Mouse (Mus musculus) myocyte (in vitro differentiated cells): ENCODE data around the gene AC161166.1. TPM values are rescaled to one million over a fixed set of nuclear protein-coding genes. Genes with fewer than 3 reads are reported as not detected.
A peak's percentile ranks its signal among the peaks of the same experiment; 100 is the strongest.

ENCODE experiments used
- H3K27me3 ChIP-seq: one replicate; pipeline ENCODE4 v1.6.1; 2011; ENCODE audit not compliant: control insufficient read depth, insufficient read depth, insufficient read length
- H3K36me3 ChIP-seq: one replicate; pipeline ENCODE4 v1.6.1; 2011; ENCODE audit not compliant: control insufficient read depth, insufficient read depth
- H3K4me2 ChIP-seq: one replicate; pipeline ENCODE4 v1.6.1; 2011; ENCODE audit warnings: low read depth, control low read depth
- H3K4me3 ChIP-seq: one replicate; pipeline ENCODE4 v1.5.1; 2011; ENCODE audit warnings: mild to moderate bottlenecking, control low read depth, moderate library complexity
- H3K79me2 ChIP-seq: one replicate; pipeline ENCODE4 v1.6.1; 2011; ENCODE audit not compliant: control insufficient read depth, insufficient read depth
- H3ac ChIP-seq: one replicate; pipeline ENCODE4 v1.6.1; 2011; ENCODE audit not compliant: control insufficient read depth, insufficient read length
- CEBPB ChIP-seq: IDR thresholded peaks from 2 replicates; pipeline ENCODE4 v1.6.1; 2011; ENCODE audit warnings: mild to moderate bottlenecking, moderate library complexity; ENCODE audit not compliant: poor library complexity, insufficient read depth, severe bottlenecking
- E2F4 ChIP-seq: IDR thresholded peaks from one replicate; pipeline ENCODE4 v1.6.1; 2011; ENCODE audit warnings: mild to moderate bottlenecking, control low read depth, moderate library complexity; ENCODE audit not compliant: insufficient read depth
- MAX ChIP-seq: IDR thresholded peaks from one replicate; pipeline ENCODE4 v1.6.1; 2011; ENCODE audit warnings: low read depth, mild to moderate bottlenecking, control low read depth
- MYOD1 ChIP-seq, 3 experiments: IDR thresholded peaks; one replicate each; pipeline ENCODE4 v1.6.1; 2011; ENCODE audit warnings: control low read depth in 2 of 3, low read depth in 2 of 3, mild to moderate bottlenecking in 2 of 3, moderate library complexity in 1 of 3; ENCODE audit not compliant: insufficient read length in 2 of 3, control insufficient read depth in 1 of 3
- MYOG ChIP-seq, 3 experiments: IDR thresholded peaks; one replicate each; pipeline ENCODE4 v1.6.1; 2011; ENCODE audit warnings: control low read depth in 2 of 3, low read depth in 2 of 3, mild to moderate bottlenecking in 2 of 3; ENCODE audit not compliant: insufficient read length in 2 of 3, control insufficient read depth in 1 of 3, insufficient read depth in 1 of 3
- POLR2A ChIP-seq: IDR thresholded peaks from one replicate; pipeline ENCODE4 v1.6.1; 2011; ENCODE audit warnings: low read depth, mild to moderate bottlenecking, control low read depth, moderate library complexity; ENCODE audit not compliant: insufficient read length
- POLR2AphosphoS2 ChIP-seq: IDR thresholded peaks from one replicate; pipeline ENCODE4 v1.6.1; 2011; ENCODE audit warnings: low read depth, control low read depth; ENCODE audit not compliant: insufficient read length
- REST ChIP-seq: IDR thresholded peaks from one replicate; pipeline ENCODE4 v1.6.1; 2011; ENCODE audit warnings: mild to moderate bottlenecking, control low read depth, moderate library complexity; ENCODE audit not compliant: insufficient read depth, insufficient read length
- SRF ChIP-seq: IDR thresholded peaks from one replicate; pipeline ENCODE4 v1.6.1; 2011; ENCODE audit warnings: low read depth; ENCODE audit not compliant: control insufficient read depth, insufficient read length
- TCF12 ChIP-seq: IDR thresholded peaks from one replicate; pipeline ENCODE4 v1.6.1; 2011; ENCODE audit warnings: mild to moderate bottlenecking, control low read depth; ENCODE audit not compliant: poor library complexity, insufficient read depth, severe bottlenecking
- TCF3 ChIP-seq: IDR thresholded peaks from one replicate; pipeline ENCODE4 v1.6.1; 2011; ENCODE audit warnings: low read depth, control low read depth; ENCODE audit not compliant: insufficient read length
- USF1 ChIP-seq: IDR thresholded peaks from one replicate; pipeline ENCODE4 v1.6.1; 2011; ENCODE audit warnings: low read depth, mild to moderate bottlenecking, control low read depth, moderate library complexity
- polyA plus RNA-seq: library from polyadenylated mRNA; unstranded; fragments of >200 nt; fragmentation: generic; extraction: Trizol; gene quantifications from one replicate; pipeline ENCODE4 v1.2.1, GENCODE M21; 2012; ENCODE audit warnings: missing spikeins

AC161166.1 gene
- polyA plus RNA-seq, 1 experiment: 0.10 TPM

GRCm38 (mm10) chr7:24479685-24480084, 32.6 kb downstream of the AC161166.1 start:
- Histone ChIP-seq H3K4me3 (peak overlapping the region; percentile 37), H3K36me3 (no peaks in the 10 kb centered on the region)

GRCm38 (mm10) chr7:24478911-24479310, 33.3 kb downstream of the AC161166.1 start:
- TF ChIP-seq MYOG (IDR thresholded peaks at IDR 0.05; ENCODE audit: control insufficient read depth in 1 of 3, insufficient read depth in 1 of 3, insufficient read length in 2 of 3, low read depth in 2 of 3): no peak
- no peak for TF ChIP-seq MYOD1 (IDR thresholded peaks at IDR 0.05; ENCODE audit: control insufficient read depth in 1 of 3, insufficient read length in 2 of 3, low read depth in 2 of 3)
- TF ChIP-seq POLR2AphosphoS2: no peak
- TF ChIP-seq REST: no peak
- no peak for TF ChIP-seq CEBPB
- no peak for TF ChIP-seq TCF12
- TF ChIP-seq E2F4: no peak
- TF ChIP-seq MAX: no peak
- TF ChIP-seq SRF: no peak
- no peak for TF ChIP-seq POLR2A
- no peak for TF ChIP-seq USF1
- Histone ChIP-seq H3K79me2 (no peaks in the 10 kb centered on the region), H3K27me3 (no peaks in the 10 kb centered on the region), H3K4me2 (no peak overlapping the region), H3K36me3 (no peaks in the 10 kb centered on the region), H3K4me3 (no peak overlapping the region), H3ac (no peak overlapping the region)

More at GRCm38 (mm10) chr7:24479685-24480084, 32.6 kb downstream of the AC161166.1 start:
- Histone ChIP-seq H3K79me2 (no peaks in the 10 kb centered on the region), H3K27me3 (no peaks in the 10 kb centered on the region), H3ac (no peak overlapping the region), H3K4me2 (peak overlapping the region; percentile 99)
- TF ChIP-seq TCF3 (no peak), REST (no peak), SRF (no peak), MAX (no peak), E2F4 (no peak)

DNA sequence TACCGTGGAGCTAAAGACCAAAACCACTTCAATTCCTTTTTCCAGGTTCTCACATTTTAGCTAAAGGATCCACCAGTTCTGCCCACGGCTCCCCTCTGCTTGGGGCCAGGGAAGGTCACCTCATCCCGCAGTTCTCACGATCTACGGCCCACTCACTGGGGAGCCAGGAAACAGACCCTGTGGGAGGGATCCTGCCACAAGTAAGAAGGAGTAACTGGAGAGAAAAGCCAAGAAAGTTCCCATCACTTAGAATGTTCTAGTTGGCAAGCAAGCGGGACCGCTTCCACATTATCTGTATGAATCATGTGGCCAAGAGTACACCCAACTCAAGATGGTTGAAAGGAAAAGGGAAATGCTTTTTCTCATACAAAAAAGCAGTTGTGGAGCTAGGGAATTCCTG, 35.4 kb downstream of the AC161166.1 start:
- H3K4me2 ChIP-seq: no peak overlapping the region

GRCm38 (mm10) chr7:24476338-24476737, 35.9 kb downstream of the AC161166.1 start:
- H3K36me3 ChIP-seq: peaks cover 10% of the 10 kb centered on the region
- no peak for TF ChIP-seq POLR2AphosphoS2
- no peak for TF ChIP-seq USF1
- no peak overlapping the region for H3K4me2 ChIP-seq
- H3ac ChIP-seq: no peak overlapping the region
- no peak overlapping the region for H3K4me3 ChIP-seq
- no peaks in the 10 kb centered on the region for H3K79me2 ChIP-seq
- no peaks in the 10 kb centered on the region for H3K27me3 ChIP-seq

More for the DNA sequence above, 35.4 kb downstream of the AC161166.1 start:
- H3K4me3 ChIP-seq: no peak overlapping the region
- no peaks in the 10 kb centered on the region for H3K27me3 ChIP-seq
- H3ac ChIP-seq: no peak overlapping the region
- peaks cover 10% of the 10 kb centered on the region for H3K36me3 ChIP-seq
- no peak for TF ChIP-seq POLR2AphosphoS2
- H3K79me2 ChIP-seq: no peaks in the 10 kb centered on the region

- no peak for TF ChIP-seq MYOD1 (IDR thresholded peaks at IDR 0.05; ENCODE audit: control insufficient read depth in 1 of 3, insufficient read length in 2 of 3, low read depth in 2 of 3)
- no peak for TF ChIP-seq SRF
- no peak for TF ChIP-seq TCF12
- TF ChIP-seq E2F4: no peak
- no peak for TF ChIP-seq POLR2A
- no peak for TF ChIP-seq USF1
- no peak for TF ChIP-seq MAX
- Histone ChIP-seq H3K79me2 (no peaks in the 10 kb centered on the region), H3K27me3 (no peaks in the 10 kb centered on the region), H3ac (no peak overlapping the region), H3K4me2 (no peak overlapping the region), H3K36me3 (peaks cover 10% of the 10 kb centered on the region), H3K4me3 (no peak overlapping the region)
Measured at GRCm38 (mm10) chr7:24474811-24475506, 37.3 kb downstream of the AC161166.1 start.

DNA sequence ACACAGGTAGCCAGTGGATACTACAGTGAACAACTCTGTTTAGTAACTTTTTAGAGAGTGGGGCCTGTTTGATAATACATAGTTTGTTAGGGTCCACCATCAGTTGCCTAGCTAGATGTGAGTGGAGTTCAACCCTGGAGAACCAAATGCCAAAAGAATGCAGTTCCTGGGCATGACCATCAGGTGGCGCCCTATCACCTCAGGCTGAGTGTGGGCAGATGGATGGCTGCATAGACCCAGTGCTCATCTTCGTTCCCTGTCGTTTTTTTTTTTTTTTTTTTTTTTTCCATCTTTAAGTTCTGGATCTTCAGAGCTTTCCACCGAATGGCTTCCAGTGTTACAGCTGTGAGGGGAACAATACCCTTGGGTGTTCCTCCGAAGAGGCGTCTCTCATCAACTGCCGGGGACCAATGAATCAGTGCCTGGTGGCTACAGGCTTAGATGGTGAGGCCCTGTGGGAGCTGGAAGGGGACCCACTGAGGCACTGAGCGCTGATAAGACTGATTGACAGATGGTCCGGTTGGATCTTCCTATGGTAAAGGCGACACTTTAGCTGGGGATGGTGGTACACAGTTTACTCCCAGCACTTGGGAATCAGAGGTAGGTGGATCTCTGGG, 38.2 kb downstream of the AC161166.1 start:
- no peak overlapping the region for H3K4me3 ChIP-seq
- H3K79me2 ChIP-seq: no peaks in the 10 kb centered on the region
- H3ac ChIP-seq: no peak overlapping the region
- peak; percentile 48 for TF ChIP-seq POLR2AphosphoS2
- no peak for TF ChIP-seq POLR2A
- peaks cover 14% of the 10 kb centered on the region for H3K36me3 ChIP-seq
- H3K4me2 ChIP-seq: no peak overlapping the region
- no peaks in the 10 kb centered on the region for H3K27me3 ChIP-seq
